Mouse (Mus musculus) midbrain, postnatal 0 days (tissue): ENCODE results near the gene Herc6. TPM values are rescaled to one million over a fixed set of nuclear protein-coding genes. Genes with fewer than 3 reads are reported as not detected.

Experiments
- ATAC-seq: fragments of 200-750 bp; cut with Nextera tagmentation; 2 replicates; pipeline ENCODE4 v1.8.0; 2017; ENCODE audit warnings: moderate number of reproducible peaks, mild to moderate bottlenecking, moderate TSS enrichment, moderate library complexity; ENCODE audit not compliant: low FRiP score
- DNase-seq: peaks from one replicate; pipeline ENCODE4 v3.0.0-alpha.2; 2015; ENCODE audit warnings: low spot score
- H3K27ac ChIP-seq: fragments of 300-500 bp; sonication (generic); 2 replicates; pipeline ENCODE4 v1.5.1; 2014; ENCODE audit warnings: low read depth, mild to moderate bottlenecking, low read length, mixed read lengths
- H3K27me3 ChIP-seq: fragments of 300-500 bp; sonication (generic); 2 replicates; pipeline ENCODE4 v1.6.1; 2014; ENCODE audit warnings: low read length, control low read depth, mixed read lengths; ENCODE audit not compliant: insufficient read depth
- H3K36me3 ChIP-seq: fragments of 300-500 bp; sonication (generic); 2 replicates; pipeline ENCODE4 v1.6.1; 2014; ENCODE audit warnings: low read length, control low read depth, mixed read lengths; ENCODE audit not compliant: insufficient read depth
- H3K4me1 ChIP-seq: fragments of 300-500 bp; sonication (generic); 2 replicates; pipeline ENCODE4 v1.6.1; 2014; ENCODE audit warnings: mild to moderate bottlenecking, control low read depth, antibody characterized with exemption, low read length, mixed read lengths; ENCODE audit not compliant: insufficient read depth
- H3K4me2 ChIP-seq: fragments of 300-500 bp; sonication (generic); 2 replicates; pipeline ENCODE4 v1.6.1; 2014; ENCODE audit warnings: low read depth, mild to moderate bottlenecking, low read length, mixed read lengths; ENCODE audit not compliant: poor library complexity, severe bottlenecking
- H3K4me3 ChIP-seq: fragments of 300-500 bp; sonication (generic); 2 replicates; pipeline ENCODE4 v1.5.1; 2014; ENCODE audit warnings: low read depth, mild to moderate bottlenecking, low read length, moderate library complexity
- H3K9ac ChIP-seq: fragments of 300-500 bp; sonication (generic); replicated peaks from 2 replicates; pipeline ENCODE4 v1.6.1; 2014; ENCODE audit warnings: mild to moderate bottlenecking, low read length, moderate library complexity, mixed read lengths; ENCODE audit not compliant: poor library complexity, severe bottlenecking
- H3K9me3 ChIP-seq: fragments of 300-500 bp; sonication (generic); 2 replicates; pipeline ENCODE4 v1.6.1; 2016; ENCODE audit warnings: low read length, control low read depth
- CTCF ChIP-seq: IDR thresholded peaks from 2 replicates; pipeline ENCODE4 v1.5.1; 2016; ENCODE audit warnings: antibody characterized with exemption, mild to moderate bottlenecking
- WGBS: fragments of 180-500 bp; shearing (Covaris S2); extraction: QIAGEN DNeasy Blood & Tissue Kit; methylation state at CpG from one replicate; pipeline ENCODE4 v1.1.7; 2014; 5-methylcytosine and 5-hydroxymethylcytosine counted together
- polyA plus RNA-seq: library from polyadenylated mRNA; unstranded; fragments of >200 nt; fragmentation: Nextera tagmentation; extraction: Ambion mirVana; gene quantifications from 2 replicates; pipeline ENCODE4 v1.2.1, GENCODE M21; 2015
- total RNA-seq: library from RNA; depleted of rRNA; stranded (reverse); fragments of >200 nt; gene quantifications from 2 replicates; pipeline ENCODE4 v1.2.3, GENCODE M21; 2014

Gene Herc6
- total and polyA plus RNA-seq, 2 experiments from 2014 or later: 1.2 to 1.9 TPM

GRCm38 (mm10) chr6:57534611-57535286, 46.1 kb upstream of the Herc6 start:
- peak overlapping the region; percentile 84 for H3K9ac ChIP-seq
- peak overlapping the region; percentile 77 for H3K27ac ChIP-seq
- ATAC-seq (peak; percentile 52), DNase-seq (peak; percentile 51)
- H3K4me3 ChIP-seq: peak overlapping the region; percentile 83
- H3K27me3 ChIP-seq: no peaks in the 10 kb centered on the region
- WGBS: under 1% methylated on average over 31 of the region's 31 CpGs
- no peaks in the 10 kb centered on the region for H3K9me3 ChIP-seq
- H3K36me3 ChIP-seq: no peaks in the 10 kb centered on the region
- no peak for TF ChIP-seq CTCF
- no peaks in the 10 kb centered on the region for H3K4me1 ChIP-seq
- H3K4me2 ChIP-seq: peak overlapping the region; percentile 76

GRCm38 (mm10) chr6:57535386-57535936, 45.3 kb upstream of the Herc6 start, which contains the start of gene Ppm1k:
TSS of gene Ppm1k (minus strand) at chr6:57535468.
- Histone ChIP-seq H3K36me3 (no peaks in the 10 kb centered on the region), H3K9me3 (no peaks in the 10 kb centered on the region), H3K27ac (peak within 1 kb of the TSS; percentile 77), H3K4me2 (peak within 1 kb of the TSS; percentile 76), H3K4me3 (peak within 1 kb of the TSS; percentile 83), H3K9ac (peak within 1 kb of the TSS; percentile 84), H3K4me1 (no peaks in the 10 kb centered on the region), H3K27me3 (no peaks in the 10 kb centered on the region)
- under 1% methylated on average over 24 of the region's 24 CpGs for WGBS
- DNase-seq (peak; percentile 100), ATAC-seq (peak; percentile 98)
- no peak for TF ChIP-seq CTCF

- no peaks in the 10 kb centered on the region for H3K9me3 ChIP-seq
- H3K9ac ChIP-seq: peak overlapping the region; percentile 46
- peak overlapping the region; percentile 83 for H3K4me3 ChIP-seq
- ATAC-seq (0 out of 2 replicates have a peak, but pooled peaks have one; percentile 22), DNase-seq (peak; percentile 13)
- H3K36me3 ChIP-seq: no peaks in the 10 kb centered on the region
- H3K4me1 ChIP-seq: no peaks in the 10 kb centered on the region
- H3K27ac ChIP-seq: peak overlapping the region; percentile 68
- H3K4me2 ChIP-seq: peak overlapping the region; percentile 76
- H3K27me3 ChIP-seq: no peaks in the 10 kb centered on the region
- TF ChIP-seq CTCF: no peak
- WGBS: 23% methylated on average over 14 of the region's 14 CpGs
Measured at GRCm38 (mm10) chr6:57535971-57536669, 44.7 kb upstream of the Herc6 start.

GRCm38 (mm10) chr6:57537887-57538286, 42.9 kb upstream of the Herc6 start:
- no peaks in the 10 kb centered on the region for H3K4me1 ChIP-seq
- H3K9ac ChIP-seq: no peak overlapping the region
- H3K4me2 ChIP-seq: no peak overlapping the region
- 90% methylated on average over 5 of the region's 5 CpGs for WGBS
- H3K4me3 ChIP-seq: no peak overlapping the region
- H3K9me3 ChIP-seq: no peaks in the 10 kb centered on the region
- DNase-seq: no peak
- no peaks in the 10 kb centered on the region for H3K27me3 ChIP-seq
- ATAC-seq: no peak
- TF ChIP-seq CTCF: no peak
- no peaks in the 10 kb centered on the region for H3K36me3 ChIP-seq
- H3K27ac ChIP-seq: no peak overlapping the region

- no peak for DNase-seq
- Histone ChIP-seq H3K4me3 (no peak overlapping the region), H3K4me1 (no peaks in the 10 kb centered on the region), H3K9ac (no peak overlapping the region), H3K27ac (no peak overlapping the region), H3K27me3 (no peaks in the 10 kb centered on the region), H3K4me2 (no peak overlapping the region), H3K9me3 (no peaks in the 10 kb centered on the region), H3K36me3 (no peaks in the 10 kb centered on the region)
- WGBS: 85% methylated on average over 5 of the region's 5 CpGs
- no peak for ATAC-seq
- no peak for TF ChIP-seq CTCF
Measured at GRCm38 (mm10) chr6:57540950-57541498, 39.8 kb upstream of the Herc6 start.
